Mouse (Mus musculus) liver, postnatal 0 days (tissue): ENCODE measurements around the gene Igsf9. TPM values are rescaled to one million over a fixed set of nuclear protein-coding genes. Genes with fewer than 3 reads are reported as not detected.

Source experiments
- ATAC-seq: fragments of 200-750 bp; cut with Nextera tagmentation; 2 replicates; pipeline ENCODE4 v1.8.0; 2017; ENCODE audit warnings: mild to moderate bottlenecking, moderate library complexity
- DNase-seq: peaks from one replicate; pipeline ENCODE4 v3.0.0-alpha.2; 2016
- H3K27ac ChIP-seq: fragments of 300-500 bp; sonication (generic); 2 replicates; pipeline ENCODE4 v1.5.1; 2014; ENCODE audit warnings: antibody characterized with exemption, moderate library complexity, mild to moderate bottlenecking, low read depth
- H3K27me3 ChIP-seq: fragments of 300-500 bp; sonication (generic); 2 replicates; pipeline ENCODE4 v1.6.1; 2014; ENCODE audit warnings: low read length, control low read depth, mixed read lengths; ENCODE audit not compliant: insufficient read depth
- H3K36me3 ChIP-seq: fragments of 300-500 bp; sonication (generic); replicated peaks from 2 replicates; pipeline ENCODE4 v1.6.1; 2014; ENCODE audit warnings: mild to moderate bottlenecking, control low read depth, low read length, moderate library complexity, mixed read lengths; ENCODE audit not compliant: insufficient read depth
- H3K4me1 ChIP-seq: fragments of 300-500 bp; sonication (generic); 2 replicates; pipeline ENCODE4 v1.6.1; 2014; ENCODE audit warnings: antibody characterized with exemption, mild to moderate bottlenecking, control low read depth; ENCODE audit not compliant: insufficient read depth
- H3K4me2 ChIP-seq: fragments of 300-500 bp; sonication (generic); 2 replicates; pipeline ENCODE4 v1.6.1; 2014; ENCODE audit warnings: low read depth, mild to moderate bottlenecking, low read length, moderate library complexity, mixed read lengths
- H3K4me3 ChIP-seq: fragments of 300-500 bp; sonication (generic); 2 replicates; pipeline ENCODE4 v1.5.1; 2014; ENCODE audit warnings: low read depth, low read length
- H3K9ac ChIP-seq: fragments of 300-500 bp; sonication (generic); replicated peaks from 2 replicates; pipeline ENCODE4 v1.6.1; 2014; ENCODE audit warnings: mild to moderate bottlenecking, moderate library complexity
- H3K9me3 ChIP-seq: fragments of 300-500 bp; sonication (generic); 2 replicates; pipeline ENCODE4 v1.6.1; 2016; ENCODE audit warnings: mild to moderate bottlenecking, control low read depth, low read length, mixed read lengths
- CTCF ChIP-seq: sonication (generic); IDR thresholded peaks from 2 replicates; pipeline ENCODE4 v1.5.1; 2016; ENCODE audit warnings: antibody characterized with exemption, low read depth
- EP300 ChIP-seq: IDR thresholded peaks from 2 replicates; pipeline ENCODE4 v1.6.1; 2016; ENCODE audit warnings: antibody characterized with exemption, low read depth, mild to moderate bottlenecking
- WGBS: fragments of 180-500 bp; shearing (Covaris S2); extraction: QIAGEN DNeasy Blood & Tissue Kit; methylation state at CpG from one replicate; pipeline ENCODE4 v1.1.7; 2014; ENCODE audit not compliant: insufficient replicate concordance; 5-methylcytosine and 5-hydroxymethylcytosine counted together
- polyA plus RNA-seq: library from polyadenylated mRNA; unstranded; fragments of >200 nt; fragmentation: Nextera tagmentation; extraction: Ambion mirVana; gene quantifications from 2 replicates; pipeline ENCODE4 v1.2.1, GENCODE M21; 2015

Igsf9 gene
- polyA plus RNA-seq, 1 experiment from 2014 or later = 0.73 TPM

- Histone ChIP-seq H3K4me3 (no peak overlapping the region), H3K36me3 (no peaks in the 10 kb centered on the region), H3K27me3 (no peaks in the 10 kb centered on the region), H3K4me1 (peaks cover 28% of the 10 kb centered on the region), H3K9me3 (peaks cover 8% of the 10 kb centered on the region; the same call in 1 of the 2 replicates), H3K9ac (no peak overlapping the region), H3K4me2 (peak overlapping the region; percentile 57; the same call in 1 of the 2 replicates), H3K27ac (peak overlapping the region; percentile 77)
- no peak for ATAC-seq
- TF ChIP-seq EP300 = no peak
- TF ChIP-seq CTCF = no peak
- WGBS = 47% methylated on average over 7 of the region's 7 CpGs
- no peak for DNase-seq
Observed at GRCm38 (mm10) chr1:172514551-172515268, 33.1 kb downstream of the Igsf9 start.

GRCm38 (mm10) chr1:172515396-172515795, 33.8 kb downstream of the Igsf9 start:
- Histone ChIP-seq H3K4me3 (no peak overlapping the region), H3K4me2 (no peak overlapping the region), H3K4me1 (peaks cover 26% of the 10 kb centered on the region), H3K27ac (peak overlapping the region; percentile 77), H3K27me3 (no peaks in the 10 kb centered on the region), H3K36me3 (no peaks in the 10 kb centered on the region), H3K9me3 (peaks cover 8% of the 10 kb centered on the region; the same call in 1 of the 2 replicates), H3K9ac (no peak overlapping the region)
- no peak for DNase-seq
- ATAC-seq = no peak
- TF ChIP-seq EP300 = no peak
- no peak for TF ChIP-seq CTCF
- 47% methylated on average over 1 of the region's 1 CpGs for WGBS

GRCm38 (mm10) chr1:172518013-172518412, 36.4 kb downstream of the Igsf9 start:
- Histone ChIP-seq H3K4me3 (no peak overlapping the region), H3K9ac (no peak overlapping the region), H3K9me3 (peaks cover 8% of the 10 kb centered on the region; the same call in 1 of the 2 replicates), H3K27ac (no peak overlapping the region), H3K4me2 (no peak overlapping the region), H3K4me1 (peaks cover 26% of the 10 kb centered on the region), H3K36me3 (no peaks in the 10 kb centered on the region), H3K27me3 (no peaks in the 10 kb centered on the region)
- 67% methylated on average over 4 of the region's 4 CpGs for WGBS
- DNase-seq = no peak
- ATAC-seq = no peak
- TF ChIP-seq CTCF = peak; percentile 73
- TF ChIP-seq EP300 = no peak

GRCm38 (mm10) chr1:172519644-172520043, 38.1 kb downstream of the Igsf9 start:
- TF ChIP-seq EP300 (no peak), CTCF (no peak)
- Histone ChIP-seq H3K36me3 (no peaks in the 10 kb centered on the region), H3K4me2 (no peak overlapping the region), H3K9ac (no peak overlapping the region), H3K27me3 (no peaks in the 10 kb centered on the region), H3K4me3 (no peak overlapping the region), H3K27ac (no peak overlapping the region), H3K4me1 (peaks cover 15% of the 10 kb centered on the region), H3K9me3 (peaks cover 8% of the 10 kb centered on the region; the same call in 1 of the 2 replicates)
- ATAC-seq = no peak
- WGBS = 57% methylated on average over 6 of the region's 6 CpGs
- no peak for DNase-seq

- Histone ChIP-seq H3K36me3 (no peaks in the 10 kb centered on the region), H3K9ac (no peak within 1 kb of the TSS), H3K9me3 (peaks cover 8% of the 10 kb centered on the region; the same call in 1 of the 2 replicates), H3K4me3 (peak within 1 kb of the TSS; percentile 34), H3K27me3 (no peaks in the 10 kb centered on the region), H3K4me1 (peaks cover 16% of the 10 kb centered on the region), H3K27ac (no peak within 1 kb of the TSS), H3K4me2 (peak within 1 kb of the TSS; percentile 64)
- peak; percentile 82 for DNase-seq
- no peak for TF ChIP-seq CTCF
- no peak for TF ChIP-seq EP300
- peak; percentile 60 for ATAC-seq
- WGBS = 6% methylated on average over 28 of the region's 28 CpGs
Observed at GRCm38 (mm10) chr1:172520576-172521440, 39.2 kb downstream of the Igsf9 start, which contains the start of gene Cfap45. Cfap45 (plus strand) TSS chr1:172520801.

GRCm38 (mm10) chr1:172522524-172522923, 40.9 kb downstream of the Igsf9 start:
- Histone ChIP-seq H3K4me1 (peaks cover 23% of the 10 kb centered on the region), H3K36me3 (no peaks in the 10 kb centered on the region), H3K9me3 (peaks cover 5% of the 10 kb centered on the region; the same call in 1 of the 2 replicates), H3K27me3 (no peaks in the 10 kb centered on the region), H3K4me3 (no peak overlapping the region), H3K9ac (no peak overlapping the region), H3K27ac (no peak overlapping the region), H3K4me2 (no peak overlapping the region)
- TF ChIP-seq EP300 (no peak), CTCF (no peak)
- DNase-seq = no peak
- no peak for ATAC-seq
- WGBS = 43% methylated on average over 7 of the region's 7 CpGs
